Mouse (Mus musculus) monocyte, adult 2 months (primary cell): ENCODE data around the gene Angpt4.

ENCODE experiments used
- DNase-seq, 2 experiments: peaks; one replicate each; pipeline ENCODE4 v3.0.0; 2022; ENCODE audit warnings: low spot score in 2 of 2, low read depth in 1 of 2

Gene Angpt4

DNA sequence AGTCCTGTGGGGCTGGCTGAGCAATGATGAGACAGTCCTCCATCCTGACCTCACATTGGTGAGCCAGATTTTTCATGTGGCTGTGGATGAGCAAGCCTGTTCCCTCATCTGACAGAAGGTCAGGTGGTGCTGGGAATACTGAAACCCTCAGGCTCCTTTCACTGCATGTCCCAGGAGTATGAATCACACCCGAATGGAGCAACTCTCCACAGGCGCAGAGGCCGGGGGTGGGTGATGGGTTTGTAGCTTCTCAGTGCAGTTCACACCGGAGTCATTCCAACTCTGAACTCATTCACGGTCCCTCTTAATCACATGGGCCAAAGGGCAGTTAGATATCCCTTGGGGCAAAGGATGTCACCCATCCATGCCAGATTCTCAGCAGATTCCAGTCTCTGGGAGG lies 3.1 kb downstream of the Angpt4 start:
- DNase-seq = no peak

DNA sequence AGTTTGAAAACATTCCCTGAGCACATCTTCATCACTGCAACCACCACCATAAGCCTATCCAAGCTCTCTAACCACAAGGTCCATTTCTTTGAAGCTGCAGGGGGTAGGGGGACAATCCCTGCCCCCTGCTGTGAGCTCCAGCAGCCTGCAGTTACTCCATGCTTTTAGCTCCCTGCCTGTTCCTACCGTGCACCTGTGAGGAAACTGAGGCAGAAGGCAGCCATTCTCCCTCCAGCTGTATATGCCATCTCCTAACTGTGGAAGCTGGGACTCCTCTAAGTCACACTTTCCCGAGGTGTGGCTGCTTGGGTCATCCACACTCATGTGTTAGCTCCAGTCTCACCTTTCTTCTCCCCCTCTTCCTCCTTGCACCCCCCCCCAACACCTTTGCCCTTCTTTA lies 4.1 kb downstream of the Angpt4 start:
- no peak for DNase-seq

DNA sequence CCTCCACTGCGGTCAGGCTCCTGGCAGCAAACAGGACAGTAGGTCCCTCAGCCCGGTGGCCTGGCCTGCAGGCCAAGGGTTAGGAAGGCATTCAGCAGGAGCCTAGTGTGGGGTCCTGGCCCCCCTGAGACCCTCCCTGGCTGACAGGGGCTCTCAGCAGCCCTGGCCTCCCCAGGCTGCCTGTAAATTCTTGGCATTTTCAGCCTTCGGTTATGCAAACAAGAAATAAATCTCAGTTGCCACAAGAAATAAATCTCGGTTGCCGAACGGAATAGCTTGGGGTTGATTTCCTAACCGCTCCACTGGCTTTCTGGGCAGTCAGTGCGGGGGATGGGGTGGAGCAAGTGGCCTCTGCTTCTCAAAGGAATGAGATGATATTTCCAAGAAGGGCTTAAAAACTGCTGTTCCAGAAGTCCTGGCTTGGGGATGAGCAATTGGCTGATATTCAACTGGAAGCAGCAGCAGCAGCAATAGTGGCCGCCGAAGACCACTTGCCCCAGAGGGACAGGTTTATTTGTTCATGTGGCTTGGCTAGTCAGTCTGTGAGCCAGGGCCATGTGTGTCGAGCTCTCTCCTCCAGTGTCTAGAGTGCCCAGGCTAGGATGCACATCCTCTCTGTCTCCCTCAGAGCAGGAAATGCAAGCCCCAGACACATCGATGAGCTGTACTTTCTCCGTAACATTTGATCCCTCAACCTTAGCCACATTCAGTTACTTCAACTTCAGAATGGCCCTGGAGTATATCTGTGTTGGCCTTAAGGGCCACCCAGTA lies 5.2 kb downstream of the Angpt4 start:
- no peak for DNase-seq

DNA sequence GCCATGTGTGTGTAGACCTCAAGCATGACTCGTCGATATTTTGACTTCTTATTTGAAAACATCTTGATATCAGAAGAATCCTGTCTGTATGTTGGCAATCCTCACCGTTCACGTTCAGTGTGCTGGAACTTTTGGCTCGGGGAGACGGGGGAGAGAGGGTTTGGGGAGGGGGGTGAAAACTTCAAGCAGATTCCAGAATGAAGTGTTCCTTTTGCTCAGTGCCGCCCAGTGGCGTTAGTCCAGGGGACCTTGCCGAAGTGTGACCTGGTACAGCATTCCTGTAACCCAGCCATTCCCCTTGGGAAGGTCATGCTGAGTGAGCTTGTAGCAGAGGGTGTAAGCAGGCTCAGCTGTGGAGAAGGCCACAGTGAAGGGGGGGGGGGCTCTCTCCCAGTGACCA lies 8.1 kb downstream of the Angpt4 start:
- no peak for DNase-seq

DNA sequence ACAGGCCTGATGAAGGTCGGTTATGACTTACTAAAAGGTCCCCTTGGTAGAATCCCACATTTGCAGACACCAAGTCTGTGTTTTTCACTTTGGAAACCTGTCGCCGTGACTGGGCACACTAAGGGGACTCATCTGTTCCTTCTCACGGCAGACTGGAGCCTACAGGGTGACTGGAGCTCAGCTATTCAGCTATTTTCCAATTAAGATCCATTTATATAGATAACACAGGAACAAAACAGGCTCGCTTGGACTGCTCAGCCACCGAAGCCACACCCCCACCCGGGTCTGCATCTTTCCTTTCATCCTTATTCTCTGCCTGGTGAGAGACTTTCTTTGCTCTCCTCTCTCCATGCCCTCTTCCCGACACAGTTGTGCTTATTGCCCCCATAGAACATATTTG lies 10.1 kb downstream of the Angpt4 start:
- no peak for DNase-seq

DNA sequence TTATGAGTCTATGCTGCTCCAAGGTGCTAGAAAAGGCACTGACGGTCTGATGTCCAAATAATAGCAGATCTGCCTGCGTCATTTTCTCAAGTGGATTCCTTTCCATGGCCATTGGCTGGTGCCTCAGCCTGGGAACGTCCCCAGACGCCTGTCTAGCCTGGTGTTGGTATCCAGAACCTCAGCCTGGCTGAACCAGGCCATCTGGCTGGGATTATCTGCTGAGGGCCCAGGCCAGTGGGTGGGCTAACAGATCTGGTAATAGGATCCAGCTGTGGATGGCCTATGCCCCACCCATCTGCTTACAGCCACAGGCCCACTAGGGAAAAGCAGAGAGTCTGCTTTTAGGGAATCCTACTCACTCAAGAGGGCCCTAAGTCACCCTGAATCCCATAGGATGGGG lies 10.6 kb downstream of the Angpt4 start:
- DNase-seq = no peak

DNA sequence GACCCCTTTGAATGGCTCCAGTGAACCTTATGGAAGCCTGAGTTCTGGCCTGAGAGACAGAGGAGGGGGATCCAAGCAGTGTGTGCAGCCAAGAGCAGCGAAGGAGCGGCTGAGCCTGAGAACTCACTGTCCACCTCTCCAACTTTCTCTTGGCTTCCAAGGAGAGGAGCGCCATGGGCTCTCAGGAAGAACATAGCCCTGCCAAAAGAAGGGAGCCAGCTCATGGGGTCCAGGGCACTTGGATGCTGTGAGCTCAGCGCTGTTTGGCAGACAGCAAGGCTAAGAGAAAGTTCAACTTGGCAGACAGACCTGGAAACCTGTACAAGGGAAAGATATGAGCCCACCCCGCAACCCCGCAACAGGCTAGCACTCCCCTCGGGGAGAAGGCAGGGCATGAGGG lies 13.3 kb downstream of the Angpt4 start:
- DNase-seq = no peak

DNA sequence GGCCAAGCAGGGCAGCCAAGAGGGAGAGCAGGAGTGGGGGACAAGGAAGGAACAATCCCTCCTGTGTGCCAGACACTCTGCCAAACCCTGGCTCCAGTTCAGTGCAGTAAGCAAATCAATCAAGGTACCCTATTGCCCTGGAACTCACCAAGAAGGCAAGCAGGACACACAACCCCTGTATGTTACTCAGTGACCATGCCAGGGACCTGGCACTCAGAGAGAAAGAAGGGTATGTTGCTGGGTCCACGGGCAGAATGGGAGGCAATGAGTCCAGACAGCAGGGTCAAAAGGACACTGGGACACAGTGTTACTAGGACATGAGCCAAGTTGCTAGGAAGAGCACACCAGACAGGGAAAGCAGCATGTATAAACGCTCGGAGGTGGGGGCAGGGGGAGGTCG lies 14.7 kb downstream of the Angpt4 start:
- no peak for DNase-seq

DNA sequence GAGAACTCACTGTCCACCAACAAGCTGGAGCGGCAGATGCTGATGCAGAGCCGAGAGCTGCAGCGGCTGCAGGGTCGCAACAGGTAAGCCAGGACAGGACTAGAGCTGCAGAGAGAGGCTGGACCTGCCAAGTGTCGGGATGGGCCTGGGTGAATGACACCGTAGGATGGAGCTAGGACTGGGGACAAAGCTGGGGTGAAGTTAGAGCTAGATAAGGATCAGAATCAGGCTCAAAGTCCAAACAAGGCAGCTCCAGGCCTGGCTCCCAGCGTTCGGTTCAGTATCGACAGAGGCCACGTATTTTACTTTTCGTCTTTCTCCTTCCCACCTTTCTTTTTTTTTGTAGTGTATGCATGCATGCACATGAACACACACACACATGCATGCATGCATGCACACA lies 16.1 kb downstream of the Angpt4 start:
- DNase-seq = no peak

DNA sequence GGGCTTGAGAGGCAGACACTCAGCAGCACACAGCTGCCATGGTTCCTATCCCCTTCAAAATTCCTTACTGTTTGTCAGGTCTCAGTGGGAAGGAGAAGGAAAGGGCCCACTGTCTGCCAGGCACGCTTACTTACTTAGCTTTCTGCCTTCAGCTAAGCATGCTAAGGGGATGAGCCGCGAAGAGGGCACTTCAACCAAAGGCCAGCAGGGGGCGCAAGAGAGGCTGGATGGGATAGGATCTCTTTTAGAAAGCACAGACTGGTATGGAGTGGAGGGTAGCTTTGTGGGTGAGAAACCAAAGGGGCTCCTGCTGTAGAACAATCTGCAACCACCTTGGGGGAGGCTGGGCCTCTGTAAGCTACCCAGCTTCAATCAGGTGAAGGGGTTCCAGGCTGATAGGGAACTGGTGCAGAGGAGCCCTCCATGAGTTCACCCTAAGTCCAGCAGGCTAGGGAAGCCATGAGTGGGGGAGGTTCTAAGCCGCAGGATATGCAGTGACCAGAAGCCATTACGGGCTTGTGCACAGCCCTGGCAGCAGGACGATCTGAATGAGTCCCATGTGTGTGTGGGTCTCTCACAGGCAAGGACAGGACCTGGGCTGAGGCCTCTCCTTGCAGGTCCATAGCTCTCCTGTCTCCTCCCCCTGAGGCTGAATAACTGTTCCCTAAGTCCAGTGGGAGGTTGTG lies 19.5 kb downstream of the Angpt4 start:
- peak; percentile 19 to 69 for DNase-seq

DNA sequence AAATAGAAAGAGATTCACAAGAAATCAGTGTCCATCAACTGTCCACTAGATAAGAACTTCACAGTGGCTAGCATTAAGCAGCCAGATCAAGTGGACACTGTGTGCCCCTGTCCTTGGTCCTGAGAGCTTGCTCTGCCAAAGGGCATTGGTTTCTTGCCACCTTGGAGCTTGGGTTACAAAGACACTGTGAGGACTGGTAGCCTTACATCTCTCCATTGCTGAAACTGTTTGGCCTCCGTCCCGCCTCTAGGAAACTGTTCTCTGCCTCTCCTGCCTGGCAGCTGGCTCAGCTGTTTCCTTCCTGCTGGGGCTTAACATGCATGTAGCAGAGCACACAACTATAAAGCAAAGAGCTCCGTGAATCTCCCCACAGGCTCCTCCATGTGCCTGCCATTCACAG lies 26.9 kb downstream of the Angpt4 start:
- DNase-seq = no peak

DNA sequence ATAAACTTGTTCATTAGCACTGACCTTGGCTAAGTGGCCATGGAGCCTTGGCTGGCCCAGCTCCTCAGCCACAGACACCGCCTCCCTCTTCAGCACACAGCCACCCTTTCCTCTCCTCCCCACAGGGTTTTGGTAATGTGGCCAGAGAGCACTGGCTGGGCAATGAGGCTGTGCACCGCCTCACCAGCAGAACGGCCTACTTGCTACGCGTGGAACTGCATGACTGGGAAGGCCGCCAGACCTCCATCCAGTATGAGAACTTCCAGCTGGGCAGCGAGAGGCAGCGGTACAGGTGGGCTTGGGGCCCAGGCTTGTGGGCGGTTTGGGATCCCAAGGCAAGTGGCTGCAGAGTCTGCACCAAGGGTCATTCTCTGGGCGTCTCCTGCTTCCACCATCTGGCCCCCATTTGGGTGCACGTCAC lies 27.8 kb downstream of the Angpt4 start:
- DNase-seq = no peak

DNA sequence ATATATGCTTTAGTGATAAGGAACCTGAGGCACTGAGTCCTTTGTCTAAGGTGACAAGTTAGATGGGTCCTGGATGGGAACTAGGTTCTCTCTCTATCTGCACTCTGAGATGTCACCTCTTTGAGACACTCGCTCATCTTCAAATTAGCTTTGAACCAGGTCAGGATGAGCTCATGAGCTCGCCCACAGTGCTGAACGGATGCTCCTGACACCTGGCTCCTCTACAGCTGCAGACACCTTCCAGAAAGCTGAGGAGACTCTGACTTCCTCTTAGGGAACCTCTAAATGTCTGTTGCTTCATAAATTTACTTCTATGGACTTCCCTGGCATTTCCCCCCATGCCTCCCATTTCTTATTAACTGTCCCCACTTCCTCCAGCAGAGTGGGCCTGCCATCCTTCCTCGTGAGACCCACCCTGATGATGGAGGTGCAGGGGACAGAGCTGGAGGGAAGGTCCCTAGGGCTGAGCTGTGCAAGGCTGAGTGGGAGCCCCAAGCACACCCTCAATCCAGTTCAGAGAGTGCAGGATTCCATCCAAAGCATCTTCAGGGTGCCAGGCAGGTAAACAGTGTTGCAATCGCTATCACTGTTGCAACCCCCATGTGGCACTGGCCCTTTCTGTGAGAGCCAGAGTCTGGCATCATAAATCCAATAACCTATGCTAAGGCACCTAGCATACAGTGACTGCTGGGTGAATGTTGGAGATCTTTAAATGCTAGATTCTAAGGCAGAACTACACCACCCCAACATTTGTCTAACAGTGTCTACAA lies 28.8 kb downstream of the Angpt4 start:
- no peak for DNase-seq

DNA sequence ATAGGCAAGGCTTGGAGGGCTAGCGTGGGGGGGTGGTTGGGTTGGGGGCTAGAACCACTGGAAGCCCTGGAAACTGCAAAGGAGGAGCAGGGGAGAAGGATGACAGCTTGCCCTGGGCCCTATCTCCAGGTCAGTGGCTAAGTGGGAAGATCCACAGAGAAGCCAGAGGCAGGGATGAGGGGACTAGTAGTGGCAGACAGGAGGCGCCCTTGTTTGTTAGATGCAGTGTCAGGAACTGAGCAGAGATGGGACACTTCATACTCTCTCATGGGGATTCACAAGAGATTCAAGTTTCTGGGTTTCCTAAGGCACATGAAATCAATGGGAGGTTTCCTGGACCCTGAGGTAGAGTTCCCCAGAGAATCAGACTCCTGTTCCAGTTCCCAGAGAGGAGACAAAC lies 30.3 kb downstream of the Angpt4 start:
- no peak for DNase-seq

DNA sequence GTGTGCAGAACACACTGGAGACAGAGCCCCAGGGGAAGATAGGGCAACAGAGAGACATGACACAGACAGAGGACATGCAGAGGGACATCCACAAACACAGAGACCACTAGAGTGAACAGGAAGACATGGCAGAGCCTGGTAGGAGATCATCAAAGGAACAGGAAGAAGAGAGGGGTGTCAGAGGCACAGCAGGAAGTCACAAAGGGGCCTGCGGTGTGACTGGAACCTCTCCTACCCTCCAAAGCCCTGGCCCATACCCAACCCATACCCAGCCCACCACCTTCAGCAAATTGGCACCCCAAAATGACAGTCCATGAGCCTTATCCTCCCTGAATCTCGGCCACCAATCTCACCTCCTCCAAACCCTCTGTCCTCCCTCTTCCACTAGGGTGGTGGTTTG lies 33.1 kb downstream of the Angpt4 start:
- DNase-seq = no peak

DNA sequence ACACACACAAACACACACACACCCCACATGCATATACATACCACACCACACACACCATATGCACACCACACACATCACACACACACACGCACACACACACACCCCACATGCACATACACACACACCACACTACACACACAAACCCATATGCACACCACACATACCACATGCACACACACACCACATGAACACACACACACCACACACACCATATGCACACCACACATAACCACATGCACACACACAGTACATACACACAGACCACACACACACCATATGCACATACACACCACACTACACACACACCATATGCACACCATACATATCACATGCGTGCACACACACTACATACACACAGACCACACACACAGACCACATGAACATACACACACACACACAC lies 36.6 kb downstream of the Angpt4 start:
- DNase-seq = no peak

DNA sequence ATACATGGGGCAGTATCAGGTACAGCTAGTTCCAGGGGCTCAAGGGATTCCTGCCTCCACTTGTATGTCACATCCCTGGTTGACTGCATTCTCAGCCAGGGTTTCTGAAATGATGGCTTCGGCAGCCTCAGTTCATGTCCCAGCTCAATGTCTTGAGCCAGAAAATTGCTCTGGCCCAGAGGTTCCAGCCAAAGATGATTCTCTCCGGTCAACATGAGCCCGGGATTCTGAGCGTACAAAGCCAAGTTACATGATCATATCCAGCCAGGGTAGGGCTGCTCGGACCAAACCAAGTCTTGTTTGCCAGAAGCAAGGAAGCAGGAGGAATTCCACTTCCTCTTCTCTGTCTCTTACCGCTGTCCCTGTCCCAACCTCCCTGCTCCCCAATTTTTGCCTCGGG lies 37.3 kb downstream of the Angpt4 start:
- no peak for DNase-seq

DNA sequence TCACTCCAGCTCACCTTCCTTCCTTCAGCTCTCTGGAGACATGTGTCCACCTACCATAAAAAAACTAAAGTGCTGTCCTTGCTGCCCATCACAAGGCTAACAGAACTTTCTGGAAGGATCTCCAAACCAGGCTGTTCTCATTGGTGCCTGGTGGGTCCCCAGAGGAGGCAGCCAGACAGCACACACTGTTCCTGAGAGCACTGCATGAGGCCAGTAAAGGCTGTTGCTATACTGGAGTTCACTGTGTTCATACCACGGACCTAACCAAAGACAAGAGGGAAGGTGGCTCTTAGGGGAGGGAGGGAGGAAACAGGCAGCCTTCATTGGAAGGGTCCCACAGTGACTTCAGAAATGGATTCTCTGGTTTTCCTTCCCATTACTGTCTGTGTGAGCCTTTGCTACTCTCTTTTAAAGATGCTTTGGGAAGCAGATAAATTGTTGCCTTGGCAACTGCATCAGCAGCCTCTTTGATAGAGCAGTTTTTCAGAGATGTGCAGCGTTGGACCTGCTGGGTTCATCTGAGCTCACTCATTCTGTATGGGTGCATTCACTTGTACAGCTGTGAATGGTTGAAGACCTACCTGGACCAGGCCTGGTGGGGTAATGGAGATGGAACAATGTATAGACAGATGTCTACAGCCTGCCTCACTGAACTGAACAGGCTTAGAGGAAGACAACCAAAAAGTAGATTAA lies 38.2 kb downstream of the Angpt4 start:
- DNase-seq = no peak

DNA sequence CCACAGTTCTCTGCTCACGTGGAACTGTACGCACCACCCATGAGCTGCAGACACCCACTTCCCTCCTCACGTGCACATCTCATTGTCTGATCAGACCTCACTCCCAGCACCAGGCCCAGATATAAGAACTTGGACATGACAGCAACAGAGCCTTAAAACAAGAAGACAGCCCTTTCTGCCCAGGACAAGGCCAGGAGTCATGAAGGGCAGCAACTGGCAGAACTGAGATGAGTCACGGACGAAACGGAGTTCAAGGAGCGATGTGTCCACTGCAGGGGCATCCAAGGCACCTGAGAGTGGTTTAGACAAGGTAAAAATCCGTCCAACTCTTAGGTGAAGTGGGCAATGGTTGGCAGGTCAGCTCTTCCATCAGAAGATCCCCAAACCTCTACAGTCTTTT lies 42.7 kb downstream of the Angpt4 start:
- DNase-seq = no peak

DNA sequence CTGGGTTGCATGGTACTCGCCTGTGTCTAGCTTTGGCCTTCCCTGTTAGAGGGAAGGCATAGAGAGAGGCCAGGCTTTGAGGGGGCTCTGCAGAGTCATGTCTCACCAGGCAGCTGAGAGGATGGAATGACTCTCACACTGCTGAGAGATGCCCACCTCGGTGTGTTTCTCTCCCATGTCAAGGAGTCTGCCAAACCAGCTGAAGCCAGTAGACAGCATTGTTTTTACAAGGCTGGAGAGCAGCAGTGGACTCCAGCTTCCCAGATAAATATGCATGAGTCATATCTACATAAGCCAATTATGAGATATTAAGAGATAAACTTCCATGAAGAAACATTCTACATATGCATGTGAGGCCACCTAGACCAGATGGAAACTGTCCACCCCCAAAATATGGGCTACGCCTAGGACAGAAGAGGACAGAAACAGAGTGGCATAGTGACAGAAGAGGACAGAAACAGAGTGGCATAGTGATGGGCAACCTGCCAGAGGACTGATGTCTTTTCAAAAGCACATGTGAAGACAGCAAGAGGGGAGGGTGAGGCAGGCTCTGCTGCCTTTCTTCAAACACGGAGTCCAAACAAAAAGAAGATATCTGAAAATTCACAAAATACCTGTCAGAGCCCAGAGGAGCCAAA lies 45.6 kb downstream of the Angpt4 start:
- DNase-seq = no peak

DNA sequence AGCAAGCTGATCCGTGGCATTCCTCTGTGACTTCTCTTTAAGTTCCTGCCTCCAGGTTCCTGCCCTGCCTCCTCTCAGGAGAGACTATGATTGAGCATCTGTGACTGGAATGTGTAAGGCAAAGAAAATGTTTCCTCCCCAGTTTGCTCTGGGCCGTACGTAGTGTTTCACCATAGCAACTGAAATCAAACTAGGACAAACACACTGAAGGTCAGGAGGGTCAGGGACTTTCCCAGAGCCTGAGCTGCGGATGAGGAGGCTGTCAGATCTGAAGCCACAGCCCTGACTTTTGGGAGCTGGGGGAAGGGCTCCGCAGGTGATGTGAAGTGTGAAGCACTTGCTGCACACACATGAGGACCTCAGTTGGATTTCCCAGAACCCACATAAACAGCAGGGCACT lies 48.3 kb downstream of the Angpt4 start:
- DNase-seq = no peak
